Mouse (Mus musculus) embryonic fibroblast, embryonic 13.5 days (primary cell): ENCODE measurements at regions not wholly inside any gene's neighbourhood (a gene's known extent, or its start where the extent isn't known, plus 50 kb on each side); places are given as distances from the start of the nearest gene placed in this dataset.

Experiments used
- H3K27ac ChIP-seq: 2 replicates; pipeline ENCODE4 v1.5.1; 2012; ENCODE audit warnings: low read length, control low read depth, inconsistent platforms; ENCODE audit not compliant: insufficient read depth
- H3K4me1 ChIP-seq: 2 replicates; pipeline ENCODE4 v1.6.1; 2011; ENCODE audit warnings: low read length; ENCODE audit not compliant: control insufficient read depth, insufficient read depth
- H3K4me3 ChIP-seq: 2 replicates; pipeline ENCODE4 v1.5.1; 2011; ENCODE audit warnings: mild to moderate bottlenecking, control low read depth, low read length; ENCODE audit not compliant: insufficient read depth
- CTCF ChIP-seq: IDR thresholded peaks from 2 replicates; pipeline ENCODE4 v1.5.1; 2011; ENCODE audit warnings: mild to moderate bottlenecking, control low read depth, low read length, moderate library complexity, borderline replicate concordance; ENCODE audit not compliant: insufficient read depth
- POLR2A ChIP-seq: IDR thresholded peaks from 2 replicates; pipeline ENCODE4 v1.6.1; 2011; ENCODE audit warnings: low read depth, mild to moderate bottlenecking, control low read depth, low read length, moderate library complexity

GRCm38 (mm10) chr12:95639892-95640291 is 52.1 kb upstream of the Flrt2 start:
- H3K4me3 ChIP-seq, result no peak overlapping the region

GRCm38 (mm10) chr12:95641628-95642027 is 50.4 kb upstream of the Flrt2 start:
- H3K27ac ChIP-seq, result no peak overlapping the region
- H3K4me1 ChIP-seq, result peaks cover 2% of the 10 kb centered on the region; the same call in 1 of the 2 replicates
- no peak overlapping the region for H3K4me3 ChIP-seq
- TF ChIP-seq CTCF (no peak), POLR2A (no peak)

More at GRCm38 (mm10) chr12:95639892-95640291, 52.1 kb upstream of the Flrt2 start:
- H3K4me1 ChIP-seq, result peaks cover 2% of the 10 kb centered on the region; the same call in 1 of the 2 replicates
- no peak for TF ChIP-seq POLR2A
- no peak for TF ChIP-seq CTCF
- no peak overlapping the region for H3K27ac ChIP-seq
